Mouse (Mus musculus): ENCODE measurements around the gene Rpn1.

DNA sequence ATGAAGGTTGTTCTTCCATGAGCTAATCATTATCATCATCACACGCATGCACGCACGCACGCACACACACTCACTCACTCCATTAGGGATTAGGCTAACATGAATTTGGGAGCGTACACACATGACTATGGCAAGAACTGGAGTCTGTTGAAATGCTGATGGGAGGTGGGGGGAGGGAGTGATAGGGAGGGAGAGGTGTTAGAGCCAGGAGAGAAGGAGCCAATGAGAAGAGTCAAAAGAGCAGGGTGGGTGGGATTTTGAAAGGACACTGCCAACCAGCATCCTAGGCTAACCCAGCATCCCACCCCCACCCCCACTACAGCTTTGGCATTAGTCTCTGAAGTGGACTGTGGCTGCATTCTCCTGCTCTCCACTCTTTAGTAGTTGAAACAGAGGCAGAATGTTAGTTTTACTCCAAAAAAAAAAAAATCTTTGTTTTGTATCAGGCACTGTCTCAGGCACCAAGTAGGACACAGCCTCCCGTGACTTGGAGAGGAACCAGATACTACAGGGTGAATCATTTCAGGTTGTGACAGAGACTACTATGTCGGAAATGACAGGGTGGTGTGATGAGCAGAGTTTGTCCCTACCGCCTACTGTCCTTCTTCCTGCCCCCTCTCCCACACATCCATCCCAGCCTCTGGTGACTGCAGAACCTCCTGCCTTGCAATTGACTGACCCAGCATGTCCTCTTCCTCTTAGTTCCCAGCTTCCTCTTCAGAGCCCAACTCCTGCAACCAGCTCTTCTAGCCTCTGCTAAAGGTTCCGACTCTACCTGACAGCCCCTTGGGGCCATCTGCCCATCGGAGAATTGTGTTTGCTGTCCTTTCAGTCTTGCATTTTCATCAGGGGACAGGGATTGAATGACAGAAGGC, 23.6 kb downstream of the Rpn1 start:
- TF ChIP-seq EP300 (IDR thresholded peaks at IDR 0.05; ENCODE audit: insufficient read depth, low read depth, low read length) (no peak), CTCF (IDR thresholded peaks at IDR 0.05; ENCODE audit: low read depth, low read length) (no peak)
